Mouse (Mus musculus): Measurements from ENCODE around the gene Tas2r119. TPM values are rescaled to one million over a fixed set of nuclear protein-coding genes. Genes with fewer than 3 reads are reported as not detected.

Gene Tas2r119
- total RNA-seq, 1 experiment, result not detected

DNA sequence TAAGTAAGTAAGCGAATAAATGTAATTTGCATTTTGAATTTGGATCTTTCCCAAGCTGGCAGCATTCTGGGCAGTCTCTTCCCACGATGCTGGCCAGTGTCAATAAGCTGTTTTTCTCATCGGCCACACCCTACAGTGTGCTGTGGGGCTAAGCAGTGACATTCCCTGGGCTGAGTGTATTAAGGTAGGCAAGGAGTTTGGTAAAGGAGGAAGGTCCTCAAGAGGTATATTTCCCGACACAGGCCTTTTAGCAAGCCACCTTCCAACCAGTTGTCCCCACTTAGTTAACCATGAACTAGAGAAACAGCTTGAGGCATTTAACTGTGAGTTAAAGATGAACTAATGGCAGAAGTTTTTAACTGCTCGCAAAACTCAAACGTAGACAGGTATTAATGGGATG, 49.3 kb downstream of the Tas2r119 start:
- no peak overlapping the region for H3K27ac ChIP-seq (ENCODE audit: insufficient read depth, low read depth, low read length, poor library complexity, severe bottlenecking)
- in situ Hi-C loops (cut with MboI; ENCODE audit: low sequenced_read_pairs in 2 of 2, unreplicated experiment in 2 of 2), result no loop called here
- H3K36me3 ChIP-seq (ENCODE audit: control insufficient read depth, insufficient read depth, low read length, poor library complexity, severe bottlenecking), result no peaks in the 10 kb centered on the region
- DNase-seq (ENCODE audit: low read depth, low spot score), result no peak
- no peak overlapping the region for H3K4me3 ChIP-seq (ENCODE audit: insufficient read depth in 1 of 2, low read depth in 1 of 2, low read length in 2 of 2, poor library complexity in 1 of 2, severe bottlenecking in 1 of 2)
- no peak overlapping the region for H3K9ac ChIP-seq (ENCODE audit: insufficient read depth, low read depth, low read length, poor library complexity, severe bottlenecking)
- H3K9me3 ChIP-seq (ENCODE audit: control insufficient read depth, insufficient read depth, low read depth, low read length), result no peaks in the 10 kb centered on the region
- no peaks in the 10 kb centered on the region for H3K4me1 ChIP-seq (ENCODE audit: control insufficient read depth in 2 of 2, insufficient read depth in 2 of 2, low read length in 2 of 2, poor library complexity in 1 of 2)
- no peak for TF ChIP-seq MAFK (IDR thresholded peaks at IDR 0.05; ENCODE audit: insufficient read depth, low read depth, low read length)

DNA sequence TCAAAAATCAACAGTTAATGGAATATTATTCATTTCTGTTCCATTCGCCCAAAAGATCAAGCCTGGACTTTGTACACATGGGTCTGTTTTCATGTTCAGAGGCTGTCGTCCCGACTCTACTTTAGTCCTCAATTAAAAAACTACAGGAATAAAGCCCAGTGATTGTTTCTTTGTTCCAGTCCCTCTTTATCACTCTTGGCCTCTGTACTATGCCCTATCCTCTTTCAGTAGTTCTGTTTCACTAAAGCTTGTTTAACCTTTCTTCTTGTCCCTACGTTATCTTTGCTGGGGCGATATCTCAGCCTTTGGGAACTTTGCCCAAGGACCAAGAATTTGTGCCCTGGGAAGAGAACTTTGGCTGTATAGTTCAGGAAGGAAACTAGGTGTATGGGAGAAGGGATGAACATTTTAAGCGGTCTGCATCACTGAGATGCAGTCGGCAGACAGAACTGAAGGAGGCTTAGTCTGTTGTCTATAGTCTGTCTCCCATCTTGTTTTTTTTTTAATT, 49.9 kb downstream of the Tas2r119 start:
- no peaks in the 10 kb centered on the region for H3K36me3 ChIP-seq (ENCODE audit: control insufficient read depth, insufficient read depth, low read length, poor library complexity, severe bottlenecking)
- TF ChIP-seq CHD2 (IDR thresholded peaks at IDR 0.05; ENCODE audit: low read depth, low read length), result no peak
- TF ChIP-seq ZNF384 (IDR thresholded peaks at IDR 0.05; ENCODE audit: low read depth, low read length), result no peak
- TF ChIP-seq MAFK (IDR thresholded peaks at IDR 0.05; ENCODE audit: insufficient read depth, low read depth, low read length), result no peak
- no peak for TF ChIP-seq HCFC1 (IDR thresholded peaks at IDR 0.05; ENCODE audit: borderline replicate concordance, insufficient read depth, low read length)
- no peak for TF ChIP-seq ZC3H11A (IDR thresholded peaks at IDR 0.05; ENCODE audit: borderline replicate concordance, low read depth, low read length)
- H3K9me3 ChIP-seq (ENCODE audit: control insufficient read depth, insufficient read depth, low read depth, low read length), result no peaks in the 10 kb centered on the region
- in situ Hi-C loops (cut with MboI; ENCODE audit: low sequenced_read_pairs in 2 of 2, unreplicated experiment in 2 of 2), result no loop called here
- no peak for DNase-seq (ENCODE audit: low read depth, low spot score)
- no peak overlapping the region for H3K4me3 ChIP-seq (ENCODE audit: insufficient read depth in 1 of 2, low read depth in 1 of 2, low read length in 2 of 2, poor library complexity in 1 of 2, severe bottlenecking in 1 of 2)
- no peaks in the 10 kb centered on the region for H3K4me1 ChIP-seq (ENCODE audit: control insufficient read depth in 2 of 2, insufficient read depth in 2 of 2, low read length in 2 of 2, poor library complexity in 1 of 2)
- no peak overlapping the region for H3K9ac ChIP-seq (ENCODE audit: insufficient read depth, low read depth, low read length, poor library complexity, severe bottlenecking)
- no peak overlapping the region for H3K27ac ChIP-seq (ENCODE audit: insufficient read depth, low read depth, low read length, poor library complexity, severe bottlenecking)

Other genes with a start within 250 kb of the Tas2r119 start
- gene Sema5a, start 67.5 kb downstream of the Tas2r119 start, total RNA-seq (2012; rRNA removed), result 2.5 and 2.7 TPM in 2 replicates